Comparison of ENCODE assay signal across 7 mouse cellular contexts in the genomic region with DNA sequence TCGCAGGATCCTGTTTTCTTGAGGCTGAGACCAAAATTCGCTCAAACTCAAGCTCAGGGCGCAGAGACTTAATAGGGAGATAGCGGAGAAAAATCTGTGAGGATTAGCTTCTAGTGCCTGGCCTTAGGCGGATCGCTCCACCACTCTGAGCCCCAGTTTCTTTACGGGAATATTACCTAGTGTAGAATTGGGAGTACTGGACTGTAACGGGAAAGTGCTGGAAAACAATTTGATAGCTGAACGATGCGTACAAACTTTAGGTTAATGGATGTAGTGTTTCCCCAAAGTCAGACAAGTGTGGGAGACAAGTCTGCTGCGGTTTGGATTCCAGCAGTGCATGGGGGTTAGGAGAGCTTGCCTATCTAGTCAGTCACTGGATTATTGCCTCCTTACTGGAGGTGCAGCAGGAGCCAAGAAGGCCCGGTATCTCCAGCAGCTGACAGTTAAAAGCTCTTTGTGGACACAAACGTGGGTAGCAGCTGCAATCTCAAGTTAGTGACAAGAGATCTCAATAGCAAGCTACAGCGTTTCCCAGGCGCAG. TPM values are rescaled to one million over a fixed set of nuclear protein-coding genes. Genes with fewer than 3 reads are reported as not detected.
DNase-seq lines count a peak whose midpoint lies in the region; ATAC-seq lines count a peak whose summit lies in the region.

A gene (minus strand): TSS at position 101 of the 541 bp plus-strand sequence.

- H3K27me3 ChIP-seq in megakaryocyte, embryonic 14.5 days (replicated peaks): peaks cover 54% of the 10 kb centered on the region

- peaks cover 23% of the 10 kb centered on the region for H3K4me1 ChIP-seq in megakaryocyte, embryonic 14.5 days

- peak within 1 kb of the TSS; percentile 90 for H3K4me3 ChIP-seq in megakaryocyte, embryonic 14.5 days (replicated peaks)

- DNase-seq in fibroblast of lung, adult 2 months (ENCODE audit: low read depth): peak; percentile 27
- peak; percentile 16 for DNase-seq in heart, postnatal 4 days
- DNase-seq in lung, postnatal 10 days: peak; percentile 11
- no peak for DNase-seq in ovary, postnatal 36 days (ENCODE audit: low spot score)

- ATAC-seq in megakaryocyte, adult 5-6 weeks (ENCODE audit: poor library complexity, severe bottlenecking): no peak
- ATAC-seq in granulocyte monocyte progenitor cell, adult 5-6 weeks (replicated peaks; ENCODE audit: poor library complexity, severe bottlenecking): no peak

- no peaks in the 10 kb centered on the region for H3K36me3 ChIP-seq in megakaryocyte, embryonic 14.5 days (replicated peaks; ENCODE audit: low read length)

- peaks cover 5% of the 10 kb centered on the region for H3K9me3 ChIP-seq in megakaryocyte, embryonic 14.5 days

RNA-seq across cellular contexts. Expression of the gene that starts here (rescaled TPM):
- polyA plus RNA-seq in megakaryocyte, embryonic 14.5 days (2012; ENCODE audit: insufficient read depth, low replicate concordance): 0.07 TPM in 1 of 2 replicates, not detected in the other
- total RNA-seq in megakaryocyte, adult 5-6 weeks (2015): 0.38 and 3.6 TPM in 2 replicates
- total RNA-seq in megakaryocyte, adult 5-6 weeks (2017): 0.11 and 1.0 TPM in 2 replicates
- total RNA-seq in heart, postnatal 4 days (2021): 10 to 100 TPM; 27.5 to 30.6 TPM
- total RNA-seq in granulocyte monocyte progenitor cell, adult 5-6 weeks (2014; fragmentation: Nextera tagmentation): 1.8 and 4.2 TPM in 2 replicates
- 0.30 and 0.46 TPM in 2 replicates for total RNA-seq in granulocyte monocyte progenitor cell, adult 5-6 weeks (2017)

Comparison
In these comparisons a context has a peak if more than half of its experiments do, and no peak if none do; other contexts are left out.
1. RNA of the gene that starts here (total RNA-seq): 27.5 to 30.6 TPM in heart, postnatal 4 days; 0.30 to 4.2 TPM in granulocyte monocyte progenitor cell, adult 5-6 weeks and 0.11 to 3.6 TPM in megakaryocyte, adult 5-6 weeks; every median in the first group is over 4 times any median in the second.